Mouse (Mus musculus) frontal cortex, postnatal 25 days (tissue): ENCODE measurements around the gene Clcf1.

Source experiments
- DNase-seq, 2 experiments: peaks; one replicate each; pipeline ENCODE4 v3.0.0; 2022; ENCODE audit warnings: low spot score in 2 of 2

Clcf1 gene

GRCm38 (mm10) chr19:4214071-4214770 is at the start of gene Clcf1, which contains the start of gene AC109138.7:
TSS of gene Clcf1 (plus strand) at chr19:4214238.
TSS of gene AC109138.7 (plus strand) at chr19:4214357.
- DNase-seq: no peak

GRCm38 (mm10) chr19:4164721-4165120 is 49.3 kb upstream of the Clcf1 start:
- DNase-seq: no peak

DNA sequence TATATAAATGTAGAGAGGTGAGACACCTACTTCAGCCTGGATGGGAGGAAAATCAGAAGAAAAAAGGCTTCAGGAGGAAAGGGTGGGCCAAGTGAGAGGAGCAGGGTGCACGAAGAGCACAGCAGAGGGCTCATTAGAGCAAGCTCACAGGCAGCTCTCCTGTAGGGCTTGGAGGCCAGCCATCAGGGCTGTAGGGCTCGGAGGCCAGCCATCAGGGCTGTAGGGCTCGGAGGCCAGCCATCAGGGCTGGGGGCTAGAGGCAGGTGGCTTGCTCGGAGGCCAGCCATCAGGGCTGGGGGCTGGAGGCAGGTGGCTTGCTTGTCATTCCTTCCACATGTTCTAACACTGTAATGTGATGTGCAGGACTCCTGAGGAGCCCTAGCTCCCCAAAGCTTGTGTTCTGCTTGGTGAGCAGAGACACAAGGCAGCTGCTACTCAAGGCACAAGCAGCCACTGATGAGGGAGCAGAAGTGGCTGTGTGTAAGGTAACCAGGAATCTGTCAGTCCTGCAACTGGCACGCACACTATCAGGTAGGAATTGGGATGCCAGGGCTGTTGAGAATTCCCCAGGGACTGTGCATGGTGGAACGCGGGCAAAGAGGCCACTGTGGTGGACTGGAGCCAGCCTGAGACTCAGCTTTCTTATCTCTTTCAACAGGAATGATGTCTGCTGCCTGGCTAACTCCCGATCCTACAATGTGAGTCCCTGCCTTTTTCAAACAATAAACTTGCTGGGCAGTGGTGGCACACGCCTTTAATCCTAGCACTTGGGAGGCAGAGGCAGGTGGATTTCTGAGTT is 47.2 kb upstream of the Clcf1 start:
- no peak for DNase-seq

DNA sequence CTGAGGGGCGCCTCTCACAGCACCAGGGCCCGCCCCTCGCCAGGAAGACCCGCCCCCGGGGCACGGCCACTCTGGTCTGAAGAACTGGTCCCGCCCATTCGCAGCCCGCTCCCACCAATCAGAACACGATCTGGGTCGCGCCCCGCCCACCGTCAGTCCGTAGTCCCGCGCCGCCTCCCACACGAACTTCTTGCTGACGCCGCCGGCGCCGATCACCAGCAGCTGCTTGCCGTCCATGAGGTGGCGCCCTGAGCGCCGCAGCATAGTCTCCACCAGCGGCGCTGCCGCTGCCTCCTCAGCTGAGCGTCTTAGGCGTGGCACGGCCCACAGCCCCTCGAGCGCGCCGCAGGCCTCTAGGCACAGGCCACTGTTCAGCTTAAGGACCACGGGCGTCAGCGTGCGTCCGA is 44.7 kb upstream of the Clcf1 start:
- peak; percentile 98 to 100 for DNase-seq

DNA sequence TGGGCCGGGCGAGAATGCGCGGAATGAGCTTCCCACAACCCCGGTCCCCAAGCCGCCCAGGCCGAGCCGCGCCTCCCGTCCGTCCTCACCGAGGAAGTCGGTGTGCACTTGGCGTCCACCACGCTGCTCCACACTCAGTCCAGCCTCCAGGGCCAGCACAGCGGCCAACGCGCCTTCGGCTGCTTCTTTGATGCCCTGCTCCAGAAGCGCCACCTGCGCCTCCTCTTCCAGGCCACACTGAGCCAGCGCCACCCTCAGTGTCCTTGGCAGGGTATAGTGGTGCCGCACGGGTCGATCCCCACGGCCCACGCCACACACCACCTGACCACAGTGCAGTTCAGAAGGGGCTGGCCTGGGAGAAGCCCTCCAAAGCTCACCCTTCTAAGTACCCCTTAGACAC is 44.2 kb upstream of the Clcf1 start:
- DNase-seq: no peak

- no peak for DNase-seq
These were observed 43.2 kb upstream of the Clcf1 start for GRCm38 (mm10) chr19:4170723-4171392.

DNA sequence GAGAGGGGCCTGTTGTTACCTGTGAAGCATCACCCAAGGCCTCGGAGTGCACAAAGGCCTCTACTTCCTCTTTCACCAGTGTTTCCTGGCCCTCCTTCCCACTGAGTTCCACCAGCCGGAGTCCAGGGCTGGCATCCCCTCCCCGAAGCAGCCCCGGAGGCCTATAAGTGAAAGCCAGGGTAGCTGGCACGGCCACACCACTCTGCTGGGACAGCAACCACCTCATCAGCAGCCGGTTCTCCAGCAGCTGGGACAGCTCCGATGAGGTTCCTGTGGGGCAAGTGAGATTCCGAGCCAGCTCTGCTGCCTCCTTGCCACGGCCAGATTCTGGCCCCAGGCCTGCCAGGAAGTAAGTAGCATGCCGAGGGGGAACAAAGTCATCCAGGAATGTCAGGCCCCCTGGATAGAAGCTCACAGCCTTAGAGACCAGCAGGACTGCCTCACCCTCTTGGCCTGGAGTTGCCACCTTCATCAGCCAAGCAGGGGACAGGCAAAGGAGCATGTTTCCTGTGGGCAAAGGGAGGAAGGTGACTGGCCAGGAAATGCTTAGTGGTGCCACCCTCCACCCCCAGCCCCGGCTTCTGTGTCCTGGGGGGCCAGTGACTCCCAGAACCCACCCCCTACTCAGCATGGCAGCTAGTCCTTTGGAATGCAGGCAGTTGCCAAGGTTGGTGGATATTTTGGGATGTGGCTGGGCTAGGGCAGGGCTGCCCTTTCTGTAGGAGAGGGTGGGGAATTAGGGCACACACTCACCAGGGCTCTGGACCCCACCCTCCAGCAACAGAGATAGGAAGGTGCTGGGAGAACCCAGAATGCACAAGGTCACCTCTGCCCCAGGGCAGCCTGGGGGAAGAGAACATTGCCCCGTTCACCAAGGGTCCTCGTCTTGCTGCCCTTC is 42.4 kb upstream of the Clcf1 start:
- DNase-seq: no peak

DNA sequence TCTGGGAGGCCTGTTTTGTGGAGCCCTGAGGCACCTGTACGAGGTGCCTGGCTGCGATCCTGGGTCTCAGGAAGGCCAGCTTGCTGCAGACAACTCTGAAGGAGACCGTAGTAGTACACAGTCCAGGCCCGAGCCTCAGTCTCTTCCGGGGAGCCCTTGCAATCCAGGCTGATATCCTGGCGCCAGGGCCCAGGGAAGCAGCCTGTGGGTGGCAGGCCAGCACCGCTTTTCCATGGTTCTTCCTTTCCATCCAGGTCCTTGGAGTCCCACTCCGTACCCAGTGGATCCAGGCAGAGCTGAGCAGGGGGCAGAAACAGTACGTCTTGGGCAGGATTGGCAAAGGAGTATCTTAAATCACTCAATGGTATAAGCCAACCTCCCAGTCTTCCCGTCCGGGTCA is 41.1 kb upstream of the Clcf1 start:
- no peak for DNase-seq

GRCm38 (mm10) chr19:4175368-4175947 is 38.6 kb upstream of the Clcf1 start, which contains the start of gene Carns1:
TSS of gene Carns1 (minus strand) at chr19:4175479.
- DNase-seq: no peak

GRCm38 (mm10) chr19:4180411-4180810 is 33.6 kb upstream of the Clcf1 start:
- DNase-seq: no peak

GRCm38 (mm10) chr19:4181892-4182291 is 32.1 kb upstream of the Clcf1 start:
- peak; percentile 47 to 55 for DNase-seq

DNA sequence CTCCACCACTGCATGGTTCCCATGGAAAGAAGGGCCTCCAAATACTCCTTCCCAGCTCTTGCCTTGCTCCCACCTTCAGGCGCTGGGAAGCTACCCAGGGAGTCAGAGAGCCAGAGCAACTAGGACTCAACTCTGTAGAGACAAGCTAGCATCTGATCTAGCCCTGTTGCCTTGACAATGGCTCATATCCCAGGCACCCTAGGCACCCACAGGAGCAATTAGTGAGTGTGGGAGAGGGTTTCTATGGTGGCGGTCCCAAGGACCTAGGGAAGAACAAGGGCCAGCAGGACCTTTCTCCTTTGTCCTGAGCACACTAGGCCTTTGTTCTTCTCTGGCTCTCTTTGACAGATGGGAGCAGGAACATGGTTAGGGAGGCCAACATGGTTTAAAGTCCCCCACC is 30.3 kb upstream of the Clcf1 start:
- no peak for DNase-seq

DNA sequence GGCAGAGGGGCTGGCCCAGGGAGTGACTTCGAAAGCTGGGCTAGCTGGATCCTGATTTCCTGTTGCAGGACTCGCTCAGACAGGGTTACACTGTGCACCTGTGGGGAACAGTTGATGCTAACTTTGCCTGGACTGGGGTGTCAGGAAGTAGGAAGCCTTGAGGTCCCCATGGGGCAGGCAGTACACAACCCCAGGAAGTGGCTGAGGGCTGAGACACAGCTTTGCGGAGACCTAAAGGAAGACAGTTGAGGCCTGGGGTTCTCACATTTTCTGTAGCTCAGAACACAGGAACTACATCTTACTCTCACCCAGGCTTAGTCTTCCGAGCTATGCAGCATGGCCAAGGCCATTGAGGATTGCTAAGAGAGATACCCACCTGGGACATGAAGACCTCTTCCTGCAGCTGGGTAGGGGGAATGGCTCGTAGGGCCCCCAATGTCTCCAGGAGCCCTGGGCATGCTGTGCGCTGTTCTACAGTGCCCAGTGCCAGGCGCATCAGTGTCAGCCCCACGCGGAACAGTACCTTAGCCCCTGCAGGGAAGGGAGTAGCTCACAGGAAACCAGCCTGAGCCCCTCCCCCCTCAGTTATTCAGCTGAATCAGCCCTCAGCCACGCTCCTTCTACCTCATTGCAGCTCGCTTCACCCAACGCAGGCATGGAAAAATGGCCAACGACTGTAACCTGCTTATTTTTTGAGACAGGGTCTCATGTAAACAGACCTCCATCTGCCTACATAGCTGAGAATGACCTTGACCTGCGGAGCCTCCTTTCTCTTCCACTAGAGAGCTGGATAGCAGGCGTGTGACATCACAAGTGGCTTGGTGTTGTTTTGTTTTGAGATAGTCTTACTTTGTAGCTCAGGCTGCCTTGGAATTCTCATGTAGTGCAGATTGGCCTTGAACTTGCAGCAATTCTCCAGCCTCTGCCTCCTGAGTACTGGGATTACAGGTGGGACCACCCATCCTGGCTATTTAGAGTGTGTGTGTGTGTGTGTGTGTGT is 28.8 kb upstream of the Clcf1 start:
- DNase-seq: no peak

DNA sequence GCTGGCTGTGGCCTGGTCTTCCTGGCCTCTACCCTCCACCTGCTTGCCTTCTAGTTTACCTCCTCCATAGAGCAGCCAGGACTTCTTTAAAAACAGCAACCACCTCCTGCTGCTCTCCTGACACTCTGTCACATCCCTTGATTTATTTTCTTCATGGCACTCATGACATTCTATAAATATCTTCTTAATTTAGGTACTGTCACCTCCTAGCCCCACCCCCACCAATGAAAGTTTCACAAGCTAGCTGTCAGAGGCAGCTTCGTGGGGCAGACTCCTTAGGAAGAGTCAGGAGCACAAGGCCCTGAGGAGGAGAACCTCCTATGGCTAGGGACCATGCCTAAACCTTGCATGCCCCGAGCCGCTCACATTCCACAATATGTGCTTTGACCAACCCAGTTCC is 26.7 kb upstream of the Clcf1 start:
- no peak for DNase-seq

DNA sequence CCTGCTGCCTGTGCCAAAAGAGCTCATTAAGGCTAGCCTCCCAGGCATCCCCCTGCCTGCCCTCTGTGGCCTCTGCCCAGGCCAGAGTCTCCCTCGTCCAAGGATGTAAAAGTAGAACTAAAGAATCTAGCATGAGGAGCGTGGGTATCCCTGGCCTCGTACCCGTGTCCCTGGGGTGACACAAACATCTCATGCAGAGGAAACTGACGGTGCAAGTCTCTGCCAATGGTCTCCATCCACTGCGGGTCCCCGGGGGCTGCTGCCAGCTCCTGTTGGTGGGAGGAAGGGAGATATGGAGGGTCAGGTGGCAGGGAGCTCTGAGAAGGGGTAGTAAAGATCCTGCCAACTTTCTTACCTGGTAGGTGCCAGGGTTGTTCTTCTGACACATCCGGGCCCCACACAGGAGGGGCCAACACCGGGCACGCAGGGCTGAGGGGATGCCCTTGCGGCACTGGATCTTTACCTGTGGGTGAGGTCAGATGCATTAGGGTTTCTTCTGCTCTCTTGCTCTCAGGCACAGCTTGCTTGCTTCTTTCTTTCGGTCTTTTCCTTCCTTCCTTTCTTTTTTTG is 24.9 kb upstream of the Clcf1 start:
- DNase-seq: no peak

DNA sequence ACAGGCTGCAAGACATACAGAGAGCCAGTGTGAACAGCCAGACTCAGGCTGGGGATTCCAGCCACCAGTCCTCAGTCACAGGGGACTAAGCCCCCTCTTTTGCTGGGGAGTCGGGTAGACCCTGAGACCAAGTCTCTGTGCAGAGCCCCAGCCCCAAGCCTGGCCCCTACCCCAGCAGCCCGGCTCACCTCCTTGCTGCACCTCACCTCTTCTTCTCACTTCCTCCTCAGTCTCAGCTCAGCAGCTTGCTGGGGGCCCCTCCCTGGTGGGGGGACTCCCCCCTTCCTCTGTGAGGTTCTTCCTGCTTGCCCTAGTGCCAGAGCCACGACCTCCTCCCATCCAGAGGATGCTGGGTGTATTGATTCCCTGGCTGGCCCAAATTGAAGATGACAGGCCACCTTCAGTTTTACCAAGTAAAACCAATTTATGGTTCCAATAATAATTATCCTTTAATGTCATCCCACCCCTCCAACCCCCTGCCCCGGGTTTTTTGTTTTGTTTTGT is 23.2 kb upstream of the Clcf1 start, which contains the start of gene Tbc1d10c:
Tbc1d10c (minus strand) TSS at position 454 of the 504 bp plus-strand sequence.
- DNase-seq: no peak

- peak; percentile 70 to 88 for DNase-seq
These were observed 22.3 kb upstream of the Clcf1 start, which contains the start of gene Ppp1ca for GRCm38 (mm10) chr19:4191528-4192250. TSS of gene Ppp1ca (plus strand) at chr19:4192065.

DNA sequence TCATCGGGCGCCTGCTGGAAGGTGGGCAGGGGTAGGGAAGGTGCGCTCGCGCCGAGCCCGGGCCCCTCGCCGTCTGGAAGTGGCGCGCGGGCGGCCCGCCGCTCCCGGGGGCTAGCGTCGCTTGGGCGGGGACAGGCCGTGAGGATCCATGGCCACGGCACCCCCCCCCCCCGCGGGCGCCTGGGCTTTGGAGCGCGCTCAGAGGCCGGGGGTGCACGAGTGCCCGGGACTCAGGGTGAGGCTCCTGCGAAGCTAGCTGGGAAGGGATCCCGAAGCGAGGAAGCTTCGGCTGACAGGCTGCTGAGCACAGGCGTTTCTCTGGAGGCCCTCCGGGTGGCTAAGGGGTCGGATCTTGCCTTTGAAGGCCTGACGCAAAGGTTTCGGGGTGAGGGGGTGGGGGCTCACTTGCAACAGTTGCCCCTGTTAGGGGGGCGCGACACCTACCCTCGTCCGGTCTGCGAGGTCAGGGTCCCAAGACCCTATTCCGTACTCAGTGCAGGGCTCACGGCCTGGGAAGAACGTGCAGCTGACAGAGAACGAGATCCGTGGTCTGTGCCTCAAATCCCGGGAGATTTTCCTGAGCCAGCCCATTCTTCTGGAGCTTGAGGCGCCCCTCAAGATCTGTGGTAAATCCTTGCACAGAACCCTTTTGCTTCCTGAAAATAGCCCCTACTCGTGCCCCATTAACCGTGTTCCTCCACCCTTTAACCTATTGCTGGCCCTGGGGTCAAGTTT is 21.6 kb upstream of the Clcf1 start:
- DNase-seq: no peak
